Comparison of ENCODE assay signal across 7 mouse cellular contexts in the genomic region with DNA sequence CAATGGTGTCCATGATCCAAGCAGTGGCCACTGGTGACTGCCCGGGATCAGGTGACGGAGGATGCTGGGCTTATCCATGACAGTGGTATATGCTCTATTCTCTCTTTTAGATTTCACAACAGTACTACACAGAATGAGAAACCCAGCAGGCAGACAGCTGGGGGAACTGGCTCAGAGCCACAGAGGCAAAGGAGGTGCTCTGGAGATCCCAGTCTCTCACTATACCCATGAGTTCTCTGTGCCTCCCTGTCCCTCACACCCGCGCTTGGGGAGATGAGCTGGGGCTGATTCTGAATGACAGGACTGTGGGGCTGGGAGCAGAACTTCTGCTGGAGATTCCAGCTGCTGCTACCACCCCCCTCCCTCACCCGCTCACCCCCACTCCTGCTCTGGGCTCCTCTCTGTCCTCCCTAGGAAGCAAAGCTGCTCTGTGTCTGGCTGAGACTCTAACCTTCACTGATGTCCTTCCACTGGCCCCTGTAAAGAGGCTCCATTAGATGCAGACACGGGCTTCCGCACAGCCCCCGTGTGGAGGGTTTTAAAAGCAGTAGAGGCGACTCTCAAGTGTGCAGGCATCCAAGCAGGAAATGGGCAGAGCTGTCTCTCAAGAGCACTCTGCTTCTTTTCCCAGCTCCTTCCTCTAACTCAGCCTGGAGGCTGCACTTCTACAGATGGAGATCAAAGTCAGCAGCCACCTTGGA.
DNase-seq lines count a peak whose midpoint lies in the region; ATAC-seq lines count a peak whose summit lies in the region.

No protein-coding gene starts in this region.

- no peak overlapping the region for H3K27ac ChIP-seq in forebrain, embryonic 16.5 days (ENCODE audit: low read length)
- no peak overlapping the region for H3K27ac ChIP-seq in midbrain, embryonic 15.5 days

- DNase-seq in left cerebral cortex, postnatal 14 days (ENCODE audit: low spot score in 2 of 2): peak; percentile 37 to 64
- no peak for DNase-seq in left cerebral cortex, adult 11 months (ENCODE audit: low spot score)
- peak; percentile 43 to 70 for DNase-seq in layer of hippocampus, adult 18-20 months (ENCODE audit: low spot score in 2 of 2)
- no peak for DNase-seq in ovary, adult 18-20 months (ENCODE audit: low spot score)

- H3K9me3 ChIP-seq in forebrain, embryonic 16.5 days (ENCODE audit: control insufficient read depth, low read length): no peaks in the 10 kb centered on the region
- no peaks in the 10 kb centered on the region for H3K9me3 ChIP-seq in midbrain, embryonic 15.5 days

- H3K4me1 ChIP-seq in forebrain, embryonic 16.5 days (replicated peaks; ENCODE audit: control insufficient read depth, insufficient read depth, low read length): peaks cover 17% of the 10 kb centered on the region
- H3K4me1 ChIP-seq in midbrain, embryonic 15.5 days: peaks cover 29% of the 10 kb centered on the region

- H3K4me3 ChIP-seq in forebrain, embryonic 16.5 days (replicated peaks; ENCODE audit: low read length): no peak overlapping the region
- H3K4me3 ChIP-seq in midbrain, embryonic 15.5 days: no peak overlapping the region

- no peaks in the 10 kb centered on the region for H3K27me3 ChIP-seq in forebrain, embryonic 16.5 days (replicated peaks; ENCODE audit: control insufficient read depth, insufficient read depth, low read length)
- no peaks in the 10 kb centered on the region for H3K27me3 ChIP-seq in midbrain, embryonic 15.5 days (replicated peaks)

- H3K36me3 ChIP-seq in forebrain, embryonic 16.5 days (ENCODE audit: control insufficient read depth, insufficient read depth): no peaks in the 10 kb centered on the region
- no peaks in the 10 kb centered on the region for H3K36me3 ChIP-seq in midbrain, embryonic 15.5 days (replicated peaks)

- 44% methylated on average over 9 of the region's 9 CpGs for WGBS in forebrain, embryonic 16.5 days
- WGBS in midbrain, embryonic 15.5 days: 45% methylated on average over 9 of the region's 9 CpGs

- no peak overlapping the region for H3K9ac ChIP-seq in forebrain, embryonic 16.5 days (replicated peaks; ENCODE audit: low read depth, low read length)
- H3K9ac ChIP-seq in midbrain, embryonic 15.5 days: no peak overlapping the region

- intact Hi-C loops in left cerebral cortex, postnatal 14 days (cut with DNase I): no loop called here

- peak; percentile 54 for ATAC-seq in forebrain, embryonic 16.5 days
- peak; percentile 40; the same call in 1 of the 2 replicates for ATAC-seq in midbrain, embryonic 15.5 days (replicated peaks)
- ATAC-seq in megakaryocyte progenitor cell, adult 5-6 weeks (replicated peaks; ENCODE audit: poor library complexity): no peak

- no peak overlapping the region for H3K4me2 ChIP-seq in forebrain, embryonic 16.5 days (ENCODE audit: low read length)
- no peak overlapping the region for H3K4me2 ChIP-seq in midbrain, embryonic 15.5 days

Comparison
In these comparisons a context has a peak if more than half of its experiments do, and no peak if none do; other contexts are left out.
1. DNase-seq: peak in left cerebral cortex, postnatal 14 days (2 of 2) and layer of hippocampus, adult 18-20 months (2 of 2); none in left cerebral cortex, adult 11 months (single experiment) and ovary, adult 18-20 months (single experiment).